Mouse (Mus musculus) lung, postnatal 0 days (tissue): ENCODE data around the gene Acox2. TPM values are rescaled to one million over a fixed set of nuclear protein-coding genes. Genes with fewer than 3 reads are reported as not detected.

Source experiments
- ATAC-seq: fragments of 200-750 bp; cut with Nextera tagmentation; 2 replicates; pipeline ENCODE4 v1.8.0; 2017; ENCODE audit warnings: moderate library complexity
- DNase-seq: peaks from one replicate; pipeline ENCODE4 v3.0.0-alpha.2; 2016; ENCODE audit warnings: low spot score
- H3K27ac ChIP-seq: fragments of 300-500 bp; sonication (generic); 2 replicates; pipeline ENCODE4 v1.5.1; 2014; ENCODE audit warnings: antibody characterized with exemption, mild to moderate bottlenecking, low read length, mixed read lengths
- H3K27me3 ChIP-seq: fragments of 300-500 bp; sonication (generic); replicated peaks from 2 replicates; pipeline ENCODE4 v1.6.1; 2014; ENCODE audit warnings: low read length, mixed read lengths; ENCODE audit not compliant: insufficient read depth
- H3K36me3 ChIP-seq: fragments of 300-500 bp; sonication (generic); 2 replicates; pipeline ENCODE4 v1.6.1; 2014; ENCODE audit warnings: low read length, mixed read lengths; ENCODE audit not compliant: insufficient read depth
- H3K4me1 ChIP-seq: fragments of 300-500 bp; sonication (generic); 2 replicates; pipeline ENCODE4 v1.6.1; 2014; ENCODE audit warnings: antibody characterized with exemption, low read depth, low read length, mixed read lengths; ENCODE audit not compliant: insufficient read depth
- H3K4me2 ChIP-seq: fragments of 300-500 bp; sonication (generic); replicated peaks from 2 replicates; pipeline ENCODE4 v1.6.1; 2014; ENCODE audit warnings: low read depth, mild to moderate bottlenecking, low read length, moderate library complexity, mixed read lengths
- H3K4me3 ChIP-seq: fragments of 300-500 bp; sonication (generic); 2 replicates; pipeline ENCODE4 v1.5.1; 2014; ENCODE audit warnings: low read depth, low read length
- H3K9ac ChIP-seq: fragments of 300-500 bp; sonication (generic); replicated peaks from 2 replicates; pipeline ENCODE4 v1.6.1; 2014; ENCODE audit warnings: low read depth, mild to moderate bottlenecking
- H3K9me3 ChIP-seq: fragments of 300-500 bp; sonication (generic); 2 replicates; pipeline ENCODE4 v1.6.1; 2016; ENCODE audit warnings: low read length, mixed read lengths
- CTCF ChIP-seq: IDR thresholded peaks from 2 replicates; pipeline ENCODE4 v1.5.1; 2016; ENCODE audit warnings: antibody characterized with exemption, mild to moderate bottlenecking
- EP300 ChIP-seq: IDR thresholded peaks from 2 replicates; pipeline ENCODE4 v1.6.1; 2016; ENCODE audit warnings: antibody characterized with exemption, mild to moderate bottlenecking, control low read depth
- WGBS: fragments of 180-500 bp; shearing (Covaris S2); extraction: QIAGEN DNeasy Blood & Tissue Kit; methylation state at CpG from one replicate; pipeline ENCODE4 v1.1.7; 2014; 5-methylcytosine and 5-hydroxymethylcytosine counted together
- polyA plus RNA-seq: library from polyadenylated mRNA; unstranded; fragments of >200 nt; fragmentation: Nextera tagmentation; extraction: Ambion mirVana; gene quantifications from 2 replicates; pipeline ENCODE4 v1.2.1, GENCODE M21; 2015

The Acox2 gene
- polyA plus RNA-seq, 1 experiment from 2014 or later, result 6.3 TPM

DNA sequence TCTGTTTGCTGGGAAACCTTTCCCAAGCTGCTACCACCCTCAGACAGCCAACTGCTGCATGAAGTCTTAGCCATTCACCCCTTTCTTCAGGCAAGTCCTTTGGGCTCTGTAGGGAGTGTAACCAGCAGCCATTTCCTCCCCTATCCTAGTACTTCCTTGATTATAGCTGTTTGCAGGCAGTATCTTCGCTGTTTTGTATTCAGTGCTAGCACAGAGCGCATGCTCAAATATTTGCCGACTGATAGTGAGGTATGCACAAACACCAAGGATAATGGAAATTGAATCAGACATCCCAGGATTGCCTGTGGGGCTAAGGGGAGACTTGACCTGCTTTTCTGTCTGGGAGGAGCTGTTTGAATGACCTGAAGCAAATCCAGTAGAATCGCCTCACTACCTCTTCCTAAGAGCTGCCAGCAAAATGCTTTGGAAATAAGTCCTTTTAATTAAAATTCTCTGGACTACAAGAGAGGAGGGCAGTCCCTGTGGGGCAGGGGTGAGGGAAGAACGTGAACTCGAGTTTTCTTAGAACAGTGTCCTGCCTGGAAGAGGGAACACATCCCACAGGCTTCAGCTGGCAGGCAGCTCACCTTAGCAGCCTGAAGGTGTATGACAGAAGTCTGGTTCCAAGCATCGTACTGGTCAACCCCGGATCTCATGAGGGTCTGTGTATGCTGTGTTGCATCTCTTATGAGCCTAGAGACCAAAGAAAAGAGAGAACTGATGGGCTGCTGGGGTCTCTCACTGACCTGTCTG, 15.8 kb downstream of the Acox2 start:
- ATAC-seq, result no peak
- Histone ChIP-seq H3K9ac (no peak overlapping the region), H3K27ac (no peak overlapping the region), H3K4me2 (no peak overlapping the region), H3K36me3 (no peaks in the 10 kb centered on the region), H3K9me3 (no peaks in the 10 kb centered on the region), H3K4me3 (no peak overlapping the region), H3K4me1 (no peaks in the 10 kb centered on the region), H3K27me3 (no peaks in the 10 kb centered on the region)
- TF ChIP-seq CTCF (no peak), EP300 (no peak)
- DNase-seq, result no peak
- WGBS, result 47% methylated on average over 8 of the region's 8 CpGs

DNA sequence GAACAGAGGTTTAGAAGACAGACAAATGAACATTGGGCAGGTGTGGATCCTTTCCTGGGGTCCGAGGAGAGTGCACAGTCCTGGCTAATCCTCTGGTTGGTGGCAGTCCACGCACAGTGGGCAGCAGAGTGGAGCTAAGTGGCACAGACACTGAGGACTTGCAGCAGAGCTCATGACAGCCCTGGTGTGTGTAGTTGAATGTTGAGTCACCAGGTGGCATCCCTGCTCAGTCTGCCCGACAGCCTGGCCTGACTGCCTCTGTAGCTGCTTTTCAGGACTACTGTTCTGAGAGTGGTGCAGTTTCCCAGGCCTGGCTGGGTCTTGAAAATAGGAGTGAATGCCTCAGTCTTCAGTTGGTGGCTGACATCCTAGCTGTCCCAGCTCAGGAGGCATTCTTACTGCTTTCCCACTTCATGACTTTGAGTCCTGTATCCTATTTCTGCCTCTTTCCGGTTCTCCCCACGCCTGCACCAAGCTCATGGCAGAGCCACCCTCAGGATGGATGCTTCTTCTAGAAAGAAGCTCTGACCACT, 16.7 kb downstream of the Acox2 start:
- no peaks in the 10 kb centered on the region for H3K4me1 ChIP-seq
- ATAC-seq (peak; percentile 34; the same call in 1 of the 2 replicates), DNase-seq (peak; percentile 56)
- no peak overlapping the region for H3K9ac ChIP-seq
- no peaks in the 10 kb centered on the region for H3K9me3 ChIP-seq
- no peaks in the 10 kb centered on the region for H3K27me3 ChIP-seq
- TF ChIP-seq CTCF, result peak; percentile 69
- no peak for TF ChIP-seq EP300
- H3K4me3 ChIP-seq, result no peak overlapping the region
- no peaks in the 10 kb centered on the region for H3K36me3 ChIP-seq
- H3K4me2 ChIP-seq, result no peak overlapping the region
- no peak overlapping the region for H3K27ac ChIP-seq
- 58% methylated on average over 5 of the region's 5 CpGs for WGBS

DNA sequence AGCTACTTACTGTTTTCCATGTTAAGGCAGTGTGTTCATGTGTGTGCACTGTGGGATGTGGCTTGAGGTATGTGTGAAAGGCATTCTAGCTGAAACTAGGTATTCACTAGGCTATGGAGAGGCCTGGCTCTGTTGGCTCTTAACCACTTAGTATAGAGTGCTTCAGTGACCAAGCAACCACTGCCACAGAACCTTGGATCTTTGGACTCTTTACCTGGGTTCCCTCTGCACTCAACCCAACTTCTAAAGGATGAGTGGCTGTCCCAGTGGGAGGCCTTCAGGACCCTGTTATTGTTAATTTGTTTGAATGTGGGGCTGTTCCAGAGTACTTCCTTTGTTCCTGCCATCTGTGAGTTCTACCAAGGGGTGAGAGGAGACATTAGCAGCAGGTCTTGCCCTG, 17.3 kb downstream of the Acox2 start:
- no peak overlapping the region for H3K4me2 ChIP-seq
- H3K4me1 ChIP-seq, result no peaks in the 10 kb centered on the region
- DNase-seq (no peak), ATAC-seq (no peak)
- TF ChIP-seq EP300 (no peak), CTCF (no peak)
- no peaks in the 10 kb centered on the region for H3K27me3 ChIP-seq
- no peak overlapping the region for H3K9ac ChIP-seq
- no peak overlapping the region for H3K27ac ChIP-seq
- no peaks in the 10 kb centered on the region for H3K9me3 ChIP-seq
- H3K36me3 ChIP-seq, result no peaks in the 10 kb centered on the region
- H3K4me3 ChIP-seq, result no peak overlapping the region

DNA sequence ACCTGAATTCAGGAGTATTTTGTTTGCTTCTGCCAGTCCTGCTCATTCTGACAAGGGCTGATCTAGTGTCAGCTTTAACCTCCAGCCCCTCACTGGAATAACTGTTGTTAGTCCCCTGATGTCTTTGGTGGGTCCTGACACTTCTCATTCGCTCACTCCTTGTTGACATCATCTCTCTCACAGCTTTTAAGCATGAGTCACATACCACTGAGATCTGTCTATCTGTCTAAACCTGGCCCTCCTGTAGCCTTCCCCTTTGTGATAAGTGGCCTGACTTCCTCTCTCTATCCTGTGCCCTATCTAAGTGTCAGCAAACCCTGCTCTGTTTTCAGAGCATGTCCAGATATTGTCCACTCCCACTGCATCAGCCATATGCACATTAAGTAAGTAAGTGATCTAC, 25.9 kb downstream of the Acox2 start:
- Histone ChIP-seq H3K36me3 (no peaks in the 10 kb centered on the region), H3K9me3 (no peaks in the 10 kb centered on the region), H3K4me1 (no peaks in the 10 kb centered on the region), H3K27ac (no peak overlapping the region), H3K9ac (no peak overlapping the region), H3K27me3 (no peaks in the 10 kb centered on the region), H3K4me3 (no peak overlapping the region), H3K4me2 (no peak overlapping the region)
- DNase-seq (no peak), ATAC-seq (no peak)
- WGBS, result 26% methylated on average over 1 of the region's 1 CpGs
- TF ChIP-seq EP300 (no peak), CTCF (no peak)

GRCm38 (mm10) chr14:8232155-8232910, 26.8 kb downstream of the Acox2 start:
- Histone ChIP-seq H3K9ac (no peak overlapping the region), H3K27ac (no peak overlapping the region), H3K4me3 (no peak overlapping the region), H3K4me1 (no peaks in the 10 kb centered on the region), H3K27me3 (no peaks in the 10 kb centered on the region), H3K9me3 (no peaks in the 10 kb centered on the region), H3K36me3 (no peaks in the 10 kb centered on the region), H3K4me2 (no peak overlapping the region)
- WGBS, result 74% methylated on average over 6 of the region's 6 CpGs
- TF ChIP-seq CTCF, result no peak
- no peak for TF ChIP-seq EP300
- DNase-seq, result no peak
- no peak for ATAC-seq

DNA sequence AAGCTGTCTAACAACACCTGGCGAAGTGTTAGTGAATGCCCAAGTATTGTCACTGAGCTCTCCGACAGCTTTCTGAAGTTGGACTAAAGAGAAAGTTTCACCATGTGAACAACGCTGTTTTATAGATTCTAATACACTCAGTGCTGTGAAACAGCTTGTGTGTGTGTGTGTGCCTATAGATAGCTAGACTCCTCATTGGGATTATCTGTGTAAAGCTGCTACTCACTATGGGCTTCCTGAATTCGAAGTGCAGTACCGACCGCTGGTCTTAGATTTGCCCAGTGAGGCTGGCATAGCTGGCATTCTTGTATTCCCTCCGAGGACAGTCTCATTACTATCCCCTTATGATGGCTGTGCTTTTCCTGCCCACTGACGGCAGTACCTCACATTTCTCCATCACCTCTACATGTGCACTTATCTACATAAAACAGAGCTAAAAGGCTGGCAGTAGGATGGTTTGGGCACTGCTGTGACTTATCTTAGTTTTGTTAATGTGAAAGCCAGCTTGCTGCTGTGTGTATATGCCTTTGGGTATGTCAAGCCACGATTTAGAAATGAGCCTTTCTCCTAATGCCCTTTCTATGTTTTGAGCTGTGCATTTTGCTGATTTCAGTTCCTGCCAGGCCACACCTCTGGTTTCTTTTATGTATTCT, 29.7 kb downstream of the Acox2 start:
- ATAC-seq (no peak), DNase-seq (no peak)
- Histone ChIP-seq H3K9ac (no peak overlapping the region), H3K36me3 (no peaks in the 10 kb centered on the region), H3K9me3 (no peaks in the 10 kb centered on the region), H3K4me3 (no peak overlapping the region), H3K27ac (no peak overlapping the region), H3K4me1 (no peaks in the 10 kb centered on the region), H3K4me2 (no peak overlapping the region), H3K27me3 (no peaks in the 10 kb centered on the region)
- WGBS, result 70% methylated on average over 9 of the region's 9 CpGs
- TF ChIP-seq CTCF (no peak), EP300 (no peak)
